27 mouse cellular contexts compared by ENCODE assay signal in genomic region chr3:102674068-102674467, GRCm38 (mm10).
A peak's percentile ranks its signal among the peaks of the same experiment; 100 is the strongest.
DNase-seq lines count a peak whose midpoint lies in the region; ATAC-seq and TF ChIP-seq lines count a peak whose summit lies in the region.
"Had no signal": no experiment of that assay in that cellular context is flagged by ENCODE, and none has a peak within 500 bp of the region (broad histone marks: within the 10 kb centered on the region; RNA-seq: fewer than 3 reads in every experiment).

No protein-coding gene starts in this region.

- TF ChIP-seq EP300 in CH12.LX (IDR thresholded peaks at IDR 0.05; ENCODE audit: low read length) = peak; percentile 25; the same call in 1 of the 2 replicates

- no peak overlapping the region for H3K4me2 ChIP-seq in forebrain, embryonic 14.5 days (ENCODE audit: low read length)
- no peak overlapping the region for H3K4me2 ChIP-seq in forebrain, embryonic 16.5 days (ENCODE audit: low read length)
- peak overlapping the region; percentile 52; the same call in 1 of the 2 replicates for H3K4me2 ChIP-seq in CH12.LX (ENCODE audit: insufficient read depth, low read depth, poor library complexity, severe bottlenecking)
- H3K4me2 ChIP-seq: embryonic facial prominence, embryonic 12.5 days; embryonic facial prominence, embryonic 15.5 days; forebrain, embryonic 12.5 days; forebrain, embryonic 15.5 days had no signal

- H3K4me3 ChIP-seq in cerebellum, adult 2 months (replicated peaks; ENCODE audit: insufficient read depth, low read depth, low read length) = no peak overlapping the region
- H3K4me3 ChIP-seq in forebrain, embryonic 14.5 days (ENCODE audit: low read depth, low read length) = no peak overlapping the region
- H3K4me3 ChIP-seq in forebrain, embryonic 16.5 days (replicated peaks; ENCODE audit: low read length) = no peak overlapping the region
- H3K4me3 ChIP-seq in CH12.LX (replicated peaks in 1 of 3; ENCODE audit: low read depth in 2 of 3, low read length in 2 of 3, poor library complexity in 1 of 3) = no peak overlapping the region
- H3K4me3 ChIP-seq: embryonic facial prominence, embryonic 12.5 days; embryonic facial prominence, embryonic 15.5 days; erythroblast, embryonic 14.5 days; forebrain, embryonic 10.5 days; forebrain, embryonic 12.5 days; forebrain, embryonic 15.5 days had no signal

- no peak for ATAC-seq in forebrain, embryonic 14.5 days
- no peak for ATAC-seq in forebrain, embryonic 16.5 days
- ATAC-seq: activated CD4-positive, CD25-positive, alpha-beta regulatory T cell, adult 4 months; CD4-positive, CD25-positive, alpha-beta regulatory T cell, adult 4 months; forebrain, embryonic 15.5 days; Patski had no signal

- no peaks in the 10 kb centered on the region for H3K36me3 ChIP-seq in forebrain, embryonic 14.5 days (ENCODE audit: control insufficient read depth, insufficient read depth, low read length)
- no peaks in the 10 kb centered on the region for H3K36me3 ChIP-seq in forebrain, embryonic 16.5 days (ENCODE audit: control insufficient read depth, insufficient read depth)
- H3K36me3 ChIP-seq in CH12.LX (replicated peaks in 1 of 2; ENCODE audit: control insufficient read depth in 1 of 2, insufficient read depth in 1 of 2, low read length in 1 of 2) = no peaks in the 10 kb centered on the region
- H3K36me3 ChIP-seq: embryonic facial prominence, embryonic 12.5 days; embryonic facial prominence, embryonic 15.5 days; forebrain, embryonic 10.5 days; forebrain, embryonic 12.5 days; forebrain, embryonic 15.5 days; G1E had no signal

- TF ChIP-seq RAD21 in CH12.LX (IDR thresholded peaks at IDR 0.05; ENCODE audit: low read depth, low read length) = no peak

- H3K4me1 ChIP-seq in cerebellum, adult 2 months (ENCODE audit: control insufficient read depth, insufficient read depth, low read length) = peaks cover 2% of the 10 kb centered on the region; the same call in 1 of the 2 replicates
- no peaks in the 10 kb centered on the region for H3K4me1 ChIP-seq in forebrain, embryonic 14.5 days (ENCODE audit: control insufficient read depth, insufficient read depth, low read length)
- peaks cover 8% of the 10 kb centered on the region for H3K4me1 ChIP-seq in forebrain, embryonic 16.5 days (replicated peaks; ENCODE audit: control insufficient read depth, insufficient read depth, low read length)
- peaks cover 8 to 33% of the 10 kb centered on the region in 2 experiments for H3K4me1 ChIP-seq in CH12.LX (ENCODE audit: control insufficient read depth in 1 of 2, insufficient read depth in 2 of 2)
- H3K4me1 ChIP-seq: embryonic facial prominence, embryonic 12.5 days; forebrain, embryonic 10.5 days; forebrain, embryonic 12.5 days; forebrain, embryonic 15.5 days had no signal

- dilution Hi-C loops in CH12.LX (cut with MboI; ENCODE audit: extremely low pct_ligation_motif_present, extremely low pct_unique_long_range_greater_than_20kb, low sequenced_read_pairs) = no loop called here

- H3K9me3 ChIP-seq in forebrain, embryonic 14.5 days (replicated peaks; ENCODE audit: control insufficient read depth, low read length) = no peaks in the 10 kb centered on the region
- H3K9me3 ChIP-seq in forebrain, embryonic 16.5 days (ENCODE audit: control insufficient read depth, low read length) = no peaks in the 10 kb centered on the region
- no peaks in the 10 kb centered on the region for H3K9me3 ChIP-seq in CH12.LX (replicated peaks; ENCODE audit: low read length)
- H3K9me3 ChIP-seq: embryonic facial prominence, embryonic 12.5 days; embryonic facial prominence, embryonic 15.5 days; forebrain, embryonic 10.5 days; forebrain, embryonic 12.5 days; forebrain, embryonic 15.5 days; G1E had no signal

- H3K79me2 ChIP-seq in CH12.LX (replicated peaks; ENCODE audit: control insufficient read depth, extremely low read depth, insufficient read depth, poor library complexity, severe bottlenecking) = no peaks in the 10 kb centered on the region

- DNase-seq in cerebellum, postnatal 10 days = peak; percentile 15 to 26
- DNase-seq in cerebellum, adult 2 months = no peak
- DNase-seq in forebrain, embryonic 14.5 days (ENCODE audit: low spot score) = peak; percentile 22
- no peak for DNase-seq in CH12.LX (ENCODE audit: extremely low read depth)
- peak; percentile 30 for DNase-seq in brain, embryonic 14.5 days (ENCODE audit: low read depth)
- DNase-seq in adrenal gland, postnatal 10 days = no peak
- DNase-seq: adrenal gland, adult 2 months; adrenal gland, postnatal 14 days; adrenal gland, postnatal 36 days; B cell, adult 2 months; cerebellum, adult 11 months; cerebellum, adult 18-20 months; cerebellum, adult 9-10 months; cerebellum, postnatal 14 days; cerebellum, postnatal 36 days; embryo, embryonic 11 days had no signal

- WGBS in cerebellum, adult 2 months = 51% methylated on average over 2 of the region's 2 CpGs
- WGBS in forebrain, embryonic 14.5 days = 53% methylated on average over 2 of the region's 2 CpGs
- WGBS in forebrain, embryonic 16.5 days = 50% methylated on average over 2 of the region's 2 CpGs

- no peaks in the 10 kb centered on the region; the same call in 1 of the 2 replicates for H3K27me3 ChIP-seq in cerebellum, adult 2 months (ENCODE audit: control insufficient read depth, insufficient read depth, low read length)
- H3K27me3 ChIP-seq in forebrain, embryonic 14.5 days (replicated peaks; ENCODE audit: control insufficient read depth, insufficient read depth, low read length) = no peaks in the 10 kb centered on the region
- H3K27me3 ChIP-seq in forebrain, embryonic 16.5 days (replicated peaks; ENCODE audit: control insufficient read depth, insufficient read depth, low read length) = no peaks in the 10 kb centered on the region
- no peaks in the 10 kb centered on the region for H3K27me3 ChIP-seq in CH12.LX (replicated peaks)
- H3K27me3 ChIP-seq: embryonic facial prominence, embryonic 15.5 days; forebrain, embryonic 12.5 days; forebrain, embryonic 15.5 days; Patski had no signal

- in situ Hi-C loops in CH12.LX (cut with MboI; ENCODE audit: low pct_ligation_motif_present, low pct_unique_long_range_greater_than_20kb, low sequenced_read_pairs) = no loop called here

- no peak for TF ChIP-seq POLR2A in cerebellum, adult 2 months (IDR thresholded peaks at IDR 0.05; ENCODE audit: borderline replicate concordance, insufficient read depth, low read length)
- TF ChIP-seq POLR2A in CH12.LX (IDR thresholded peaks at IDR 0.05; ENCODE audit: low read depth, low read length) = no peak
- no peak for TF ChIP-seq POLR2A in brain, embryonic 14.5 days (IDR thresholded peaks at IDR 0.05; ENCODE audit: borderline replicate concordance, extremely low read depth, insufficient read depth, insufficient read length, poor library complexity, severe bottlenecking)

- H3K27ac ChIP-seq in cerebellum, adult 2 months (ENCODE audit: insufficient read depth, low read length) = no peak overlapping the region
- H3K27ac ChIP-seq in forebrain, embryonic 14.5 days (ENCODE audit: low read depth, low read length) = no peak overlapping the region
- H3K27ac ChIP-seq in forebrain, embryonic 16.5 days (ENCODE audit: low read length) = no peak overlapping the region
- H3K27ac ChIP-seq in CH12.LX (ENCODE audit: insufficient read depth, low read depth) = no peak overlapping the region
- H3K27ac ChIP-seq: embryonic facial prominence, embryonic 12.5 days; embryonic facial prominence, embryonic 15.5 days; forebrain, embryonic 10.5 days; forebrain, embryonic 12.5 days; forebrain, embryonic 15.5 days had no signal

- no peak for TF ChIP-seq CTCF in cerebellum, adult 2 months (IDR thresholded peaks at IDR 0.05; ENCODE audit: borderline replicate concordance, insufficient read depth, low read depth, low read length)
- TF ChIP-seq CTCF in CH12.LX (conservative IDR thresholded peaks at IDR 0.05 in 1 of 2, IDR thresholded peaks at IDR 0.05 in 1 of 2; ENCODE audit: low read depth in 2 of 2, low read length in 2 of 2) = no peak
- no peak for TF ChIP-seq CTCF in brain, embryonic 14.5 days (IDR thresholded peaks at IDR 0.05; ENCODE audit: borderline replicate concordance, extremely low read depth, insufficient read depth, insufficient read length)

- no peak overlapping the region for H3K9ac ChIP-seq in forebrain, embryonic 14.5 days (ENCODE audit: low read length)
- no peak overlapping the region for H3K9ac ChIP-seq in forebrain, embryonic 16.5 days (replicated peaks; ENCODE audit: low read depth, low read length)
- H3K9ac ChIP-seq in CH12.LX (ENCODE audit: insufficient read depth, low read depth) = no peak overlapping the region
- H3K9ac ChIP-seq: embryonic facial prominence, embryonic 12.5 days; embryonic facial prominence, embryonic 15.5 days; forebrain, embryonic 12.5 days; forebrain, embryonic 15.5 days had no signal

TF ChIP-seq in CH12.LX, 34 proteins besides CTCF, POLR2A, EP300 and RAD21 (continues in another document):
- TF ChIP-seq NRF1 (IDR thresholded peaks at IDR 0.05; ENCODE audit: low read depth, low read length) (no peak), MAZ (IDR thresholded peaks at IDR 0.05; ENCODE audit: low read depth, low read length) (no peak), MEF2A (IDR thresholded peaks at IDR 0.05; ENCODE audit: borderline replicate concordance, low read depth, low read length) (no peak), SIN3A (IDR thresholded peaks at IDR 0.05; ENCODE audit: low read length) (no peak), ZNF384 (IDR thresholded peaks at IDR 0.05; ENCODE audit: low read depth, low read length) (peak; percentile 85), USF2 (conservative IDR thresholded peaks at IDR 0.05; ENCODE audit: low read depth, low read length) (no peak), UBTF (IDR thresholded peaks at IDR 0.05; ENCODE audit: low read depth, low read length) (no peak), HCFC1 (IDR thresholded peaks at IDR 0.05; ENCODE audit: low read depth, low read length) (no peak), TCF12 (IDR thresholded peaks at IDR 0.05; ENCODE audit: low read depth, low read length) (no peak), JUN (IDR thresholded peaks at IDR 0.05; ENCODE audit: insufficient read depth, low read depth, low read length) (no peak), GABPA (IDR thresholded peaks at IDR 0.05; ENCODE audit: insufficient replicate concordance, low read depth, low read length) (no peak), PAX5 (IDR thresholded peaks at IDR 0.05; ENCODE audit: low read length) (no peak), KAT2A (IDR thresholded peaks at IDR 0.05; ENCODE audit: insufficient replicate concordance, low read length) (no peak), MXI1 (IDR thresholded peaks at IDR 0.05; ENCODE audit: low read depth, low read length) (no peak), ZC3H11A (IDR thresholded peaks at IDR 0.05; ENCODE audit: low read depth, low read length) (no peak), ZMIZ1 (IDR thresholded peaks at IDR 0.05; ENCODE audit: low read depth, low read length) (no peak), ELF1 (IDR thresholded peaks at IDR 0.05; ENCODE audit: low read depth, low read length) (no peak), MAFK (IDR thresholded peaks at IDR 0.05; ENCODE audit: insufficient replicate concordance, low read length) (0 out of 2 replicates have a peak, but pooled peaks have one; percentile 12), ETS1 (conservative IDR thresholded peaks at IDR 0.05; ENCODE audit: low read depth, low read length) (peak; percentile 28; the same call in 1 of the 2 replicates)

Comparison
In these comparisons a context has a peak if more than half of its experiments do, and no peak if none do; other contexts are left out.
1. DNase-seq: peak in cerebellum, postnatal 10 days (2 of 2), forebrain, embryonic 14.5 days (single experiment) and brain, embryonic 14.5 days (single experiment); none in cerebellum, adult 2 months (0 of 2), CH12.LX (single experiment) and adrenal gland, postnatal 10 days (single experiment).